Mouse (Mus musculus) C3H10T1/2 (cell line): ENCODE measurements around the gene Ppm1j. TPM values are rescaled to one million over a fixed set of nuclear protein-coding genes. Genes with fewer than 3 reads are reported as not detected.

Source experiments
- polyA plus RNA-seq, 2 experiments: library from polyadenylated mRNA; unstranded; fragments of >200 nt; fragmentation: generic; extraction: Trizol; gene quantifications; one replicate each; pipeline ENCODE4 v1.2.1; 2012; ENCODE audit warnings: missing spikeins in 2 of 2

Ppm1j gene
- under 1 TPM in 1 of 2 experiments, not detected in 1; 0.02 TPM for polyA plus RNA-seq

DNA sequence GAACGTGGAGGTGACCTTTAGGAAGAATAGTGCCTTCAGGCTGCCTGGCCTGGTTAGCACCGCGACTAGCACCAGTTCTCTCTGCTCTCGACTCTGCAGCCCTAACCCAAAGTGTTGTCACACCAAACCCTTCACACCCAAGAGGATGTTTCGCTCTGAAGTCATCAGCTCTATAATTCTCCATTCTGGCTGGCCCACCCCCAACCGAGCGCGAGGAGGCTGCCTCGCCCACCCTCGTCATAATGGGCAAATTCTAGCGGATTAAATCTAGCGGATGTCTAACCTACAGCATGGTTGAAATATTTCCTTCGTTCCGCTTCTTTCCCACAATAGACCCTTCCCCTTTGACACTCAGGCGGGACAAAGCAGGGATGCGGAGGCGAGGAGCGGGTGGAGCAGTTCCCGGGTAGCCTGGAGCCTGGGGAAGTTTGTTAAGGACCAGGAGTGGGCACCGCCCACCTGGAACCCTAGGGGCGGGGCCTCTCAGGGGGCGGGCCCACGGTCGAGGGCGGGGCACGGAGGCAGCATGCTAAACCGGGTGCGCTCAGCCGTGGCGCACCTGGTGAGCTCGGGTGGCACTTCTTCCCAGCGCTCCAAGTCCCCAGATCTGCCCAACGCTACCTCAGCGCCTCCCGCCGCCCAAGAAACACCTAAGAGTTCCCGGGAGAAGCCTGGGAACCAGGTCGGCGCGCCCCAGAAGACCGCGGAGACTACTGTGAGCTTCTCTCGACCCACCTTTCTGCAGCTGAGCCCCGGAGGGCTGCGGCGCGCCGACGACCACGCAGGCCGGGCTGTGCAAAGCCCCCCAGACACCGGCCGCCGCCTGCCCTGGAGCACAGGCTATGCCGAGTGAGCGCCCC, at the start of gene Ppm1j:
TSS of gene Ppm1j (plus strand) at position 496 of the 860 bp plus-strand sequence.

DNA sequence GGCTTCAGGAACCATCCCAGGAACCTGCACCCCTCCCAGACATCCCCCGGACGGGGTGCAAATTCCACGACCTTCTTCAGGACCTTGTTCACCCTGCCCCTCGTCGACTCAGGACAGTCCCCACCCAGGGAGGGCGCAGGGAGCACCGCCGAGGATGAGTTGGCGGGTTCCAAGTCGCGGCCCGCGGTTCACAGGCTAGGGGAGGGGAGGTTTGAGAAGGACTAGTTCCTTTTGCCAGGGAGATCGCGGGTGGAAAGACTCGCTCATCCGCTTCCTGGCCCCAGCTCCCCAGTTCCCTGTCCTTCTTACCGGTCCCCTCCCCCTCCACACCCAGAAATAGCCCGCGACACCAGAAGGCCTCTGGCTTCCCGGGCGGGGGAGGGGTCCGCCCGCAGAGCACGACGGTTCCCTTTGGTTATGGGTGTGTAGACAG, 631 bp downstream of the Ppm1j start, which contains the start of gene Fam19a3:
TSS of gene Fam19a3 (minus strand) at position 370 of the 433 bp plus-strand sequence.

DNA sequence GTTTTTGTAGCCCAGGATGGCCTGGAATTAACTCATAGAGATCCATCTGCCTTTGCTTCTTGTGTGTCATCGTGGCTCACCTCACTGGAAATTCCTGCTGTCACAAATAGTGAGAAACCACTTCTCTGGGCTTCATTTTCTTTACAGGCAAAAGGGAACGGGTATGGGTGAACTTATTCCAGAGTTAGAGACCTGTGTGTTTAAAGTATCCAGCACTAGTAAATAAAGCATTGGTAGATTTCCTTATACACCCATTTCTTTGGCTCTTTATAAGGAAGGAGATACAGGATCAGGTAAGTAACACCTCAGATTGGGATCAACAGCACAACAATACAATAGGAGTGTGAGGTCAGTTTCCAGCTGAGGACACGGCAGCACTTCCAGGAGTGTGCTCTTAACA, 7.2 kb downstream of the Ppm1j start, which contains the start of gene Rhoc:
TSS of gene Rhoc (plus strand) at position 301 of the 400 bp plus-strand sequence.

DNA sequence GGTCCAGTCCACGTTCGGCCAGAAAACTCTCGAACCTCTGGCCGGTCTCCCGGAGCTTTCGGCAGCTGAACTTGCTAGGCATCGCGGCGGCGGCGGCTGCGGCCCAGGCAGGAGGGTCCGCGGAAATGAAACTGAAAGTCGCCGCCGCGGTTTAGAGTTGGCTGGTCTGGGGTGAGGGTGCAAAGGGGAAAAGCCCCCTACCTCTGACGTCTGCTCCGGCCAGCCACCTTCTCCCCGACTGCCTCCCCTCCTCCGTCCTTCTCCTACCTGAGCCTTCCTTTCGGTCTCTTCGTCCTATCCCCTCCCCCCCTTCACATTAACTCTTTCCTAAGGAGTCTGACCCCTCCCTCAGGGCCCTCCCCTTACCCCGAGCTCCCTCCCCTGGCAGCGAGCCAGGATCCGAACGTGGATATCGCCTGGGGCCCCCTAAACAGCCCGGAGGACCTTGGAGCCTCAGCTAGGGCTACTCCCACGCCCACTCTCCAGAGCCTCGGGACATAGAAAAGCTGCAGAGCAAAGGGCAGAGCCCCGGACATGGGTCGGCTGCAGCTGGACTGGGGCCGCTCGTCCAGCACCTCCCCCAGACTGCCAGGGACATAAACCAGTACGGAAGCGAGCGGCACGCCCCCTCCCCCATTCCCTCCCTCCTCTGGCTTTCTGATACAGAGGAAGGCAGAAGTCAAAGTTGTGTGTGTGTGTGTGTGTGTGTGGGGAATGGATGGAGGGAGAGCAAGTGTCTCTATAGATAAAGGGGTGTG, 37.3 kb downstream of the Ppm1j start, which contains the start of gene Mov10:
TSS of gene Mov10 (minus strand) at position 573 of the 758 bp plus-strand sequence.

Other genes with a start within 250 kb of the Ppm1j start
- gene Slc16a1, start 142.4 kb upstream of the Ppm1j start, polyA plus RNA-seq, result 1 to 10 TPM in 1 of 2 experiments, under 1 TPM in 1; 0.82 to 3.4 TPM
- gene Fam19a3, start 784 bp downstream of the Ppm1j start, polyA plus RNA-seq, result not detected
- 100 to 1,000 TPM; 360 to 440 TPM for gene Rhoc, start 7.3 kb downstream of the Ppm1j start, polyA plus RNA-seq
- 10 to 100 TPM; 12.6 to 29.9 TPM for gene Mov10, start 37.5 kb downstream of the Ppm1j start, polyA plus RNA-seq
- 1 to 10 TPM; 1.8 to 8.2 TPM for gene St7l, start 82.9 kb downstream of the Ppm1j start, polyA plus RNA-seq
- 10 to 100 TPM in 1 of 2 experiments, 1 to 10 TPM in 1; 2.1 to 17.6 TPM for gene Capza1, start 83.4 kb downstream of the Ppm1j start, polyA plus RNA-seq
- under 1 TPM; 0.01 to 0.26 TPM for gene Wnt2b, start 180.9 kb downstream of the Ppm1j start, polyA plus RNA-seq